Mouse (Mus musculus) v-Abl transformed pro-B cells (cell line): ENCODE measurements around the gene Mthfd2l.

Source experiments
- in situ Hi-C, 2 experiments: fragments of 400-800 bp; cut with MboI; formaldehyde crosslinking; loops; one replicate each; pipeline ENCODE4 v1.15.1; 2025; ENCODE audit not compliant: unreplicated experiment in 2 of 2

Mthfd2l gene

DNA sequence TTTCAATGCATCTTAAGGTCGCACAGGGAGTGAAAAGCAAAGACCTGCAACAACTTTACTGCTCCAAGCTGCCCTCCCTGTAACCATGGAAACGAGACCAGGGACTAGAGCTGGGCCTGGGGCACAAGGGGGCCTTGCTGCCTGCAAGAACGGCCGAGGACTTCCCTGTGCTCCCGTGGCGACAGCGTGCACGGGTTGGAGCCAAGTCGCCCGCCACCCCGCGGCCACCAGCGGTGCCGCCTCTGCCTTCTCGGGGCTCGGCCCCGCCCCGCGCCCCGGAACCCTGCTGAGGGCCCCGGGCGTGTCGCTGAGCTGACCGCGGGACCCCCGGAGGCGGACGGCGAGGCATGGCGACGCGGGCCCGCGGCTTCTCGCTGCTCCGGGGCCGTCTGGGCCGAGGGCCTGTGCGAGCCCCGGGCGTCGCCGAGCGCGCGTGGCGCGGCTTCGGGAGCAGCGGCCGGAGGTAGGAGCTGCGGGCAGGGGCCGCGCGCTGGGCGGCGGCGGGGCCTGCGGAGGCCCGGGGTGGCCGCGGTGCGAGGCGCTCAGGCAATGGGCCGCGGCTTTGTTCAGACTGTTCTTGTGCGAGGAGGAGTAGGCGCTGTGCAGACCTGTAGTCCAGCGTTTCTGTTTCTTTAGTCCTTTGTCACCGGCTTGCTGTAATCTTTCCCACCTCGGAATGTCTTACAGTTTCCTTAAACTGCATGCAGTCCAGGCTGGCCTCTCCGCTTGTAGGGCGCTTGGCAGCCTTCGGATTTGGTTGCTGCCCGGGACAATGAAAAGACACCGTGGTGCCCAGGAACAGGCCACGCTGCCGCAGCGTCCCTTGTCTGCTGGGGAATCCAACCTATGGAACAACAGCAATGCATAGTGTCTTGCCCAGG lies at the start of gene Mthfd2l:
Mthfd2l (plus strand) TSS at position 147 of the 881 bp plus-strand sequence.
- in situ Hi-C loops = no loop called here

DNA sequence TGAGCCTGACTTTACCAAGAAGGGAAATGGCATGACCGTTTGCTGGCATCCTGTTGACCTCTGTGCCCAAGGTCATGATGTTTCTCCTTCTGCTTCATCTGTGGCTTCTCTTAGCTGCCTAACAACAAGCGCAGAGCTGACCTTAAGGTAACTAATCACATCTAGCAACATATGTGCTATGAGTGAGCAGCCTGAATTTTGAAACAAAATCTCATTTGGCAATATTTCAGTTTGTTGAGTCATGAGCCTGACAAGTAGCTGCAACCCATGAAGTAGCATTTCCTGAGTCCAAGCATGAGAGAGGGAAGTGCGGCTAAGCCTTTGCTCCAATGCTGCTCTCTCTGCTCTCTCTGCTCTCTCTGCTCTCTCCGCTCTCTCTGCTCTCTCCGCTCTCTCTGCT lies 49.2 kb upstream of the Mthfd2l start:
- in situ Hi-C loops = no loop called here

DNA sequence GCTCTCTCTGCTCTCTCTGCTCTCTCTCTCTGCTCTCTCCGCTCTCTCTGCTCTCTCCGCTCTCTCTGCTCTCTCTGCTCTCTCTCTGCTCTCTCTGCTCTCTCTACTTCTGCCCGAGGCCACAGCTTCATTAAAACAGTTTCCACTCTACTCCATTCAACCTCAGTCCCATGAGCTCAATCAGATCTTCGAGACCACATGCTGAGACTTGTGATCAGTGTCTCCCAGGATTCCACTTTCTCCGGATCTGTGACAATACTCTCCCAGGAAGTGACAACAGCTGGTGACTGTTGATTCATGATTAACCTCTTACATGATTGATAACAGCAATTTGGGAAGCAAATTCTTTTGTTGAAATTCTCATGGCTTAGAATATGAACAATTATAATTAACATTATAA lies 48.8 kb upstream of the Mthfd2l start:
- in situ Hi-C loops = no loop called here

DNA sequence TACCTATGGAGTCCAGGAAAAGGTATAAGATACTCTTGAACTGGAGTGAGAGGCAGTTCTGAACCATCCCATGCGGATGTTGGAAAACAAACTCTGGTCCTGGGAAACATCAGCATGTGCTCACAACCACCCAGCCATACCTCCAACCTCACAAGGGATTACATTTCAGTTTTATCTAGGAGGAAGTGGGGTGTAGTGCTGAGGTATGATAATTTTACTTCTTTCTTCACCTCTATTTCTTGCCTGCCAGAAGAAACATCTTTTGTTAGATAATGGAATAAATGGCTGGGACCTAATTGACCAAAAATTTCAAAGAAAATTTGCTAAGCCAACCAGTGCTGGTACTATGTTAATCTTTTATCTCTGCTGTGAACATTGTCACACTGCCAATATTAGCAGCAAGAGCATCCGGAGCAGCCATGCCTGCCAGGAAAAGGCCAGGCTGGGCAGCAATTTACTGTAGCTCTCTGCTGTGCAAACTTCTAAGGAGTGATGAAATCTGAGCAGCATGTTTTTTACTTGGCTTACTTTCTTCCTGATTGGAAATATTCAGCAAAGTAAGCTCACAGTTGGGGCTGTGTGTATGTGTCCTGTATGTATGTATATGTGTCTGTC lies 46.2 kb upstream of the Mthfd2l start:
- in situ Hi-C loops = no loop called here

DNA sequence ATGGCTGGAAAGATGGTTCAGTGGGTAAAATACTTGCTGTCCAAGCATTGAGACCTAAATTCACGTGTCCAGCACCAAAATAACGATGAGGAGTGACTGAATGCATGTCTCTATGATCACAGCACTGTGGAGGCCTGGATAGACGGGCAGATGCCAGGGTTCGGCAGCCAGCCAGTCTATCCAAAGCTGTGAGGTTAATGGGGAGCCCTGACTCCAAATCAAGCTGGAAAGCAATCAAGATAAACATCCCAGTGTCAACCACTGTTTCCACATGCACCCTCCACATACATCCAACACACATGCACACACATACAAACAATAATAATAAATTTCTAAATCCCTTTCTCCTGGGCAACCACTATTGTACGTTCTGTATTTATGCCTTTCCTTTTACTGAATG lies 42.3 kb upstream of the Mthfd2l start:
- in situ Hi-C loops = no loop called here

DNA sequence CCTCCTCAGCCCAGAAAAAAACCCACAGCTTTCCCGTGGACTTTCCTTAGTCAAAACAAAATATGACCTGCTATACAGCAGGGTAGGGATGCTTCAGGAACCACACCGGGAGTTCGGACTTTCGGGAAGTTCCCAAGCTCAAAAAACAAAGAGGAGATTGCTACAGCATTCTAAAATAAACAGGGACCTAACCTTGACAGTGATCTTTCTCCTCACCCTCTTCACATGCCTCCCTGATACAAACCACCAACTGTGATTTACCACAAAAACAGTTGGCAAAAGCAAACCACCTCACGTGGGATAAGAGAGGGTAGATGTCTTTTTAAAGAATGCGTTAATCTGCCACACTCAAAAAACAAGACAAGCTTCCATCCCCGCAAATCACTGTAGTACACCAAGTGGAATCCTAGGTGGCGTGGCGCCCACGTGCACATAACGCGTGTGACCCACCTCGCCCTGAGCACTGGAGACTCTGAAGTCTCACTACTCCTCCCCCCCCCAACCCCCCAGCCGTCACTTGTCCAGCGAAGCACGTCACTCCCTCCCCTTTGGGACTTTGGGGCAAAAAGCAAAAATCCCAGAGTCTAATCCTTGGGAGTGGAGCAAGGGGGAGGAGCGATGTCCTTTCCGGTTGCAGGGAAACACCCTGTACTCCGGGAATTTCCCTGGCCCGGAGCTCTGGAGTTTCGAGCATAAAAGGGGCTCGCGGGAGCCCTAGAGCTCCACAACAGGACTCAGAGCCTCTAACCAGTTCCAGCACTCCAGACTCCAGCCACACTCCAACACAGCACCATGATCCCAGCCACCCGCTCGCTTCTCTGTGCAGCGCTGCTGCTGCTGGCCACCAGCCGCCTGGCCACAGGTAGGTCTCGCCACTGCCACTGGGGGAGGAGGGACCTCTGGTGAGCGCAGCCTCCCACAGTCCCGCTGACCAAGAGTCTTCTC lies 40.1 kb upstream of the Mthfd2l start, which contains the start of gene Cxcl1:
Cxcl1 (plus strand) TSS at position 723 of the 945 bp plus-strand sequence.
- in situ Hi-C loops = no loop called here

DNA sequence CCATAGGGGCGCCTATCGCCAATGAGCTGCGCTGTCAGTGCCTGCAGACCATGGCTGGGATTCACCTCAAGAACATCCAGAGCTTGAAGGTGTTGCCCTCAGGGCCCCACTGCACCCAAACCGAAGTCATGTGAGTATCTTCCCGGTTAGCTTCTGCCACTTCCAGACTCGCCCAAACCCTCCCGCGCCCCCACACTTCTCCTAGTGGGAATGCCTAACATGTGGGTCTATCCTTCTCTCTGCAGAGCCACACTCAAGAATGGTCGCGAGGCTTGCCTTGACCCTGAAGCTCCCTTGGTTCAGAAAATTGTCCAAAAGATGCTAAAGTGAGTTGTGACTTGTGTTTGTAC lies 39.5 kb upstream of the Mthfd2l start:
- in situ Hi-C loops = no loop called here

DNA sequence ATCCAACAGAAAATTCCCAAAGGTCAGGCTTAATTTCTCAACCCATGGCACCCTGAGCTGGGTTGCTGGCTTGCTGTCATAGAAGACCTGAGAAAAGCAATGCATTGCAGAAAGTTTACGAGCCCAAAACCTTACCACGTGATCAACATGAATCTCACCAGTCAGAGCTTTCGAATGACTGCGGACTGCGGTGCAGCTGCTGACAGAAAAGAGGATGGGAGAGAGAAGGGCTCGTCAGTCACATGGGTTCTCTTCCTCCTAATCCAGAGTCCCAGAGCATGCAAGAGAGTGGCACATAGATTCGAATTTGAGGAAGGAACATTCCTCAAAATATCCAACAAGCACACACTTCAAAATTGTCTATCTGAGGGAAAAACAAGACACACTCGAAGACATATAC lies 36.7 kb upstream of the Mthfd2l start:
- in situ Hi-C loops = no loop called here

DNA sequence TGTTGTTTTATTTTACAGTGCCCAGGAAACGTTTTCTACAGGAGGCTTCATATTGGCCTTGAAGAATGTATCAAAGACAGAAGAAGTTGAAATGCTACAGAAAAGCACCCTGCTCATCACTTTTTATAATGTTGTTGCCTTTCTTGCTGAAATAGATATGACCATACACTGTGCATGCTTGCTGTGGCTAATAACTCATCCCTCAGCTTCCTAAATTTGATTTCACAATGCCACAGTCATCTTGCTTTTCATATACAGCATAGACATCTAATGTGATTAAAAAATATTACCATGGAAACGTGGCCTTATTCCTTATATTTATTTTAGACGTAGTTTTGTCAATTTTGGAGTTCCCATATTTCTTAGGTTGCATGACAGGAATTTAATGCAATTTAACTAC lies 33.5 kb upstream of the Mthfd2l start:
- in situ Hi-C loops = no loop called here

DNA sequence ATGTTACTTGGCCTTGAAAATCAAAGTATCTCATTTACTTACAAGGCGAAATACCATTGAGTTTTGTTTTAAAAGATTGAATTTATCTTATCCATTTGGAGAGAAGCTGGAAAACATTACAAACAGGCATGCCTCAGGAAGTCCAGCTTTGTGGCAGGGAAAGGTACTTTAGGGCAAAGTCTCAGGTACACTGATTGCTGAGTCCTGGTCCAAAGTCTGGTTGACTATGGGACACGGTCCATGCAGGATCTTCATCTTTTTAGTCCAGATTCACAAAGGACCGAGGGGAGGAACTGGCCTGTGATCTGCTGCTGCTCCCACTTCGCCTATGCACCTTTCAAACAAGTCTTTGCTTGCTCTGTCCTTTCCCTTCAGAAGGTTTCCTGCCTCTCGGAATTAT lies 31.6 kb upstream of the Mthfd2l start:
- in situ Hi-C loops = no loop called here

DNA sequence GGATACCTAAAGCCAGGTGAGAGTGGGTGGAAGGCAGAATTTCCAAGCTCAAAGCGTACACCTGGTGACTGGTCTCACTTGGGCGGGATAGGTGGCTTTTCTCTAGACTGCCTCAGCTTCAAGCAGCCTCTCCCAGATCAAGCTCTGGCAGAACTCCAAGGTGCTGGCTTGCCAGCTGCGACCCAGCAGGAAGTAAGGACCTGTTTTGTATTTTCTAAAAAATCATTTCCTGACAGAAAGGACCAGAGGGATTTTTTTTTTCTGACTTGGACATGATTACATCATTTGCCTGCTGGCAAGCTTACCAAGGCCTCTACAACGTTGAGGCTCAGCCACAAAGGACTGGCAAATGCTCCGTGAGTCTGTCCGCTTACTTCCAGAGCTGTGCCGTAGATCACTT lies 30.8 kb upstream of the Mthfd2l start:
- in situ Hi-C loops = loop anchor here (10.0 to 25.0 kb wide), 2 partner anchors 688 to 695 kb away; partner anchors contain the start of gene Cox18 (in 1 of the 2)

DNA sequence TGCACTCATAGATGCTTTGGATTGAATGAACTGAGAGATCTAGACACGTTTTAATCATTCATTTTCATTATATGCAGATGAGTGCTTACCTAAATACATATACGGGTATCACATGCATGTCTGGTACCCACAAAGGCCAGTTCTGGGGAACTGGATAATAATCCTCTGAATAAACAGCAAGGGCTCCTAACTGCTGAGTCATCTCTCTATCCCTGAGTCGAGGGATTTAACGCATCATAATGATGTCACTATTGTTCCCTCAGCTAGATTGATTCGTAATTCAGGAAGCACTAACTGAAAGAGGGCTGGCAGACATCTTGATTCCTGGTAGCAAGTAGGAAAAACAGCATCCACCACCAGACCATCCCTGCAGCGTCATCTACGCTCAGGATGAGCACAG lies 30.2 kb upstream of the Mthfd2l start:
- in situ Hi-C loops = loop anchor here (10.0 to 25.0 kb wide), 2 partner anchors 688 to 696 kb away; partner anchors contain the start of gene Cox18 (in 1 of the 2)

DNA sequence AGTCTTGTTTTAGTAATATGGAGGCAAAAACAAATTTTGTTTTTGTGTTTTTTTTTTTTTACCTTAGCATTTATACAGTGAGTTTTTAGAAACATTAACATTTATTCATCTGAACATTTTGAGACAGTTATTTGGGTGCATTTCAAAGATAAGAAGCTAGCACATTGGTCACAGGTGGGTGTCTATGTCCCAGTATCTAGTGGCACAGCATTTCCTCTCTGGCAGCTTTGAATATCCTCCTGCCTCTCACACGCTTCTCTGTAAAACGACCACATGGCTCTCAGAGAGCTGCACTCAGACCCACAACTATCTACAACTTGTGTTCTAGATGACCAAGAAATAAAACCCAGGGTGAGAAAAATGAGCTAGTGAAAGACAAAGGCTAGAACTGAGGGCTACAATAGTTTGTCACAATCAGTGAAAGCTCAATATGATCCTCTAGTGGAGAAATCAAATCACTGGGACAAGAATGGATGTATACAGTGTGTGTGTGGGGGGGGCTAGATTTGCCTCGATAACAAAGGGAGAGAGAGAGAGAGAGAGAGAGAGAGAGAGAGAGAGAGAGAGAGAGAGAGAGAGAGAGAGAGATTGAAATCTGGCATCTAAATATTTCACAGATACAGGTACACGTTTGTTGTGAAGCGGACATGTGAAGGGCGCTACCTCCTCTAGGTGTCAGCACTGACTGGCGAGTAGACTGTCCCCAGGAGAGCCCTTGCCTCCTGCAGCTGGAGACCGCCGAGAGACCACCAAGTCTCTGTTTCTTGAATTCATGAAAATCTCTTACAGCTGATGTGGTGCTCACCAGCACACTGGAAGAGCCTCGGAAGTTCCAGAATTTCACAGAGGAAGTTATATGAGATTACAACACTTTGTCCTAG lies 28.3 kb upstream of the Mthfd2l start:
- in situ Hi-C loops = loop anchor here (10.0 to 25.0 kb wide), 2 partner anchors 690 to 698 kb away; partner anchors contain the start of gene Cox18 (in 1 of the 2)

DNA sequence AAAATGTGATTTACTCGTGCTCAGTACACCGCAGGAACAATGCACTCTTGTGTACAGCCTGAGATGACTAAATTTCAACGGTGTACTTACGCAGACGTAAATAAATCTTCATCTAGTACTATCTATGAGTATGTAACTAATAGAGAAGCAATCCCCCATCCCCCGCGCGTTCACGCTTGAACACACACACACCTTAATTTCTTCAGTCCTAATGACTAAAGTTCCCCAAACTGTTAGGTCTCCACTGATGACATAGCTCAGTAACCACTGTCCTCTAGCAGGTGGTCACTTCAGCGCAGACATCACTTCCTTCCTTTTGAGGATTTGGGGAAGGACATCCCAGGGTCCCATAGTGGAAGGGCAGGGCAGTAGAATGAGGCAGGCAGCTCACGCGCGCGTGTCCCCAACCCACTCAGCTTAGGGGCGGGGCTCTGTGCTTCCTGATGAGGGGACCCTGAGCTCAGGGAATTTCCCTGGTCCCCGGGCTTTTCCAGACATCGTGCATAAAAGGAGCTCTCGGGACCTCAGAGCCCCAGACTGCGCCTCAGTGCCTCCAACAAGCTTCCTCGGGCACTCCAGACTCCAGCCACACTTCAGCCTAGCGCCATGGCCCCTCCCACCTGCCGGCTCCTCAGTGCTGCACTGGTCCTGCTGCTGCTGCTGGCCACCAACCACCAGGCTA lies 27.4 kb upstream of the Mthfd2l start, which contains the start of gene Cxcl2:
Cxcl2 (plus strand) TSS at position 533 of the 682 bp plus-strand sequence.
- in situ Hi-C loops = loop anchor here (10.0 to 25.0 kb wide), 2 partner anchors 691 to 699 kb away; partner anchors contain the start of gene Cox18 (in 1 of the 2)

DNA sequence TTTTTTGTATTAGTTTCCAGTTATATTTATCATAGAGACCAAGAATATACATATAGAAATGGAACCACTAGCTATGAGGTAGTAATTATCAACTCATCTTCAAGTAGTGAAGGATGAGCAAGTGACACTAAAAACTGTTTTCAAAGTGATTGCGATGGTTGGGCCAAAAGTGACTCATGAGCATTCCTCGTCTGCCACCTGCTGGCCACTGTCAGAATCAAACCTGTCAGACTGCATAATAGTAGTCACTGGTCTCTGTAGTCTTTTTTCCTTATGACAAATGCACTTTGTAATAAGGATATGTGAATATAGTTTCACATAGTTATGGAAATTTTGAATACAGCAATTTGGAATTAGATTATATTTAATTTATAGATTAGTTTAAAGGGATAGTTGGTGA lies 21.9 kb upstream of the Mthfd2l start:
- in situ Hi-C loops = loop anchor here (5.0 to 25.0 kb wide), 4 partner anchors 242 to 704 kb away; partner anchors contain the start of gene Cox18 (in 1 of the 2)

DNA sequence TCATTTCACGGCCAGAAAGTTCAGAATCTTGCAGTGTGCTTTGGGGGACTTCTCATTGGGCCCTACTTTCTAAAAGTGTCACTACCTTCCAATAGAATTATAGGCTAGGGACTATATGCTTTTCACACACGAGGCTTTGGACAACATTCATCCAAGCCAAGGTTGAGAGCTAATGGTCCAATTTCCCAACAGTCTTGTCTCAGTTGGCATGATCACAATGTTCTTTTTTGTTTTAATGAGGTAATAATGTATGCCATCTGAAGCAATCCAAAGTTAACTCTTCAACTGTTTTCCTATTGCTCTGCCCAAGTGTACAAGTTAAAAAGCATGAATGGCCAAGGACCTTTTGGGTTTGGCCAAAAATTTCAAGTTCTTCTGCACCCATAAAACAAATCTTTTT lies 11.4 kb upstream of the Mthfd2l start:
- in situ Hi-C loops = loop anchor here in 1 of 2 experiments (25.0 kb wide), 1 partner anchor 707 kb away; the partner anchor contains the start of gene Cox18

DNA sequence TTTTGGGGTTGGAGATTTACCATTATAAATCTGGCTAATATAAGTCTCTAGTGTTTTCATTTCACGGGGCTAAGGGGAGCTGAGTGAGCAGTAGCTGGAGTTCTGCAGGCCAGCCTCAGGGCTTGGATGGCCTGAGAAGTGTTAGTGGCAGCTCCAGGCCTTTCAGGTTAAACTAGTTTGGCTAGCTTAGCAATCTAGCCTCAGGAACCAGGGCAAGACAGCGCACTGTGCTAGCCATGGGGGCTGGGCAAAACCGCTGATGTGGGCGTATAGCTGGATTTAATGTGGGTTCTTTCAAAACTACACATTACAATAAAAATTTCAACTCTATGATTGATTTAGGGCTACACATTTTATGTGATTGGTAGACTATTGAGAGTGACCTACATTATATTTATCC lies 8.0 kb upstream of the Mthfd2l start:
- in situ Hi-C loops = loop anchor here in 1 of 2 experiments (25.0 kb wide), 1 partner anchor 711 kb away; the partner anchor contains the start of gene Cox18

DNA sequence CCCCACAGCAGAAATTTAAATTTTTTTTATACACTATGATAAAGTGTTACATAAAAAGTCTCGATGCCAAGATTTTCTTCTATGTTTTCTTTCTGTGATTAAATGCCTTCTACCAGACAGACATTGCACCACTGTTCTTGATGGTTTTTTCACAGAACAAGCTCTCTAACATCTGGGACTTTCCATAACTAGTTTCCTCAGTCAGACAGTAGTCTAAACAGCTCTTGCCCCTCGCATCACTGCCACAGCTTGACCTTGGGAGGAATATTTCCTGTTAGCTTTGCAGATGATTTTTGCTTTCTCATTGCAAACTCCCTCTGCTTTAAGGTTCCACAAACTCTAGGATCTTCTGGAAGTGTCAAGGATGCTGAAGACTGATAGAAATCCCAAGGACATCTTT lies 371 bp upstream of the Mthfd2l start:
- in situ Hi-C loops = no loop called here

DNA sequence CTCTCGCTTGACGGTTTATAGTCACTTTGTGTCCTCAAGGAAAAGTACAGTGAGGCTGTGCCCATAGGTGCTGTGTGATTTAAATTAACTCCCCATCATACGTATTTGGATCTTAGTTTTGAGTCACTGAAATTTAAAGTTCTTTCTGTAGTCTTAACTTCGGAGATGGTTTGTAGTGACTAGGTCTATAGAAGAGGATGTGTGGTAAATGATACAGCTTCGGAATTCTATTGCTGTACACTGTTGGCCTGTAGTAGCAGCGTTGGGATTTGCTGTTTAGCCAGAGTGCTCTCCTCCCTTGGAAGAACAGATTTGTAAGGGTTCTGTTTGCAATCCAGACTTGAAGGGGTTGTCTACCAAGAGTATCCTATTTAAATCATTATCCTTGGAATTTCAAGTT lies 994 bp downstream of the Mthfd2l start:
- in situ Hi-C loops = no loop called here
